Mouse (Mus musculus) heart, postnatal 36 days (tissue): ENCODE data around the gene Arhgap18. TPM values are rescaled to one million over a fixed set of nuclear protein-coding genes. Genes with fewer than 3 reads are reported as not detected.

ENCODE experiments used
- DNase-seq, 2 experiments: peaks; one replicate each; pipeline ENCODE4 v3.0.0; 2021 to 2022
- intact Hi-C: fragments of 180-260 bp; cut with DNase I; formaldehyde crosslinking; loops from one replicate; pipeline ENCODE4 v1.15.1; 2025
- total RNA-seq, 2 experiments: library from RNA; stranded (reverse); gene quantifications; 2 replicates each; pipeline ENCODE4 v1.2.3; 2021

Gene Arhgap18
- total RNA-seq, 2 experiments from 2014 or later, result 17.6 to 18.7 TPM

- no peak for DNase-seq
- intact Hi-C loops, result loop anchor here (5.0 kb wide), 2 partner anchors 53 to 68 kb away; no protein-coding TSS in a partner anchor
These were observed 72.1 kb downstream of the Arhgap18 start for GRCm38 (mm10) chr10:26825246-26825889.

GRCm38 (mm10) chr10:26827315-26827714, 74.1 kb downstream of the Arhgap18 start:
- intact Hi-C loops, result loop anchor here (5.0 kb wide), 2 partner anchors 55 to 70 kb away; no protein-coding TSS in a partner anchor
- no peak for DNase-seq

- peak; percentile 20 to 33 for DNase-seq
- intact Hi-C loops, result loop anchor here (5.0 kb wide), 2 partner anchors 56 to 71 kb away; no protein-coding TSS in a partner anchor
These were observed 75.4 kb downstream of the Arhgap18 start for GRCm38 (mm10) chr10:26828412-26829137.

- intact Hi-C loops, result no loop called here
- DNase-seq, result no peak
These were observed 78.8 kb downstream of the Arhgap18 start for GRCm38 (mm10) chr10:26832068-26832467.

- intact Hi-C loops, result no loop called here
- no peak for DNase-seq
These were observed 79.5 kb downstream of the Arhgap18 start for GRCm38 (mm10) chr10:26832669-26833249.

GRCm38 (mm10) chr10:26833393-26833792, 80.2 kb downstream of the Arhgap18 start:
- DNase-seq, result no peak
- intact Hi-C loops, result no loop called here

- DNase-seq, result no peak
- intact Hi-C loops, result no loop called here
These were observed 96.1 kb downstream of the Arhgap18 start for GRCm38 (mm10) chr10:26849311-26849710.

GRCm38 (mm10) chr10:26849854-26850253, 96.6 kb downstream of the Arhgap18 start:
- DNase-seq, result no peak
- intact Hi-C loops, result no loop called here

- intact Hi-C loops, result no loop called here
These were observed 101.4 kb downstream of the Arhgap18 start for GRCm38 (mm10) chr10:26854556-26855100.

GRCm38 (mm10) chr10:26855851-26856535, 102.8 kb downstream of the Arhgap18 start:
- intact Hi-C loops, result no loop called here
- no peak for DNase-seq

More at GRCm38 (mm10) chr10:26854556-26855100, 101.4 kb downstream of the Arhgap18 start:
- no peak for DNase-seq

GRCm38 (mm10) chr10:26857583-26857982, 104.4 kb downstream of the Arhgap18 start:
- no peak for DNase-seq
- intact Hi-C loops, result no loop called here

GRCm38 (mm10) chr10:26858537-26858936, 105.3 kb downstream of the Arhgap18 start:
- intact Hi-C loops, result no loop called here
- DNase-seq, result no peak

- intact Hi-C loops, result no loop called here
- no peak for DNase-seq
These were observed 108.0 kb downstream of the Arhgap18 start for GRCm38 (mm10) chr10:26861231-26861630.

- intact Hi-C loops, result no loop called here
These were observed 109.0 kb downstream of the Arhgap18 start for GRCm38 (mm10) chr10:26862207-26862606.

GRCm38 (mm10) chr10:26863982-26864381, 110.8 kb downstream of the Arhgap18 start:
- intact Hi-C loops, result no loop called here
- DNase-seq, result no peak

More at GRCm38 (mm10) chr10:26862207-26862606, 109.0 kb downstream of the Arhgap18 start:
- DNase-seq, result no peak

- DNase-seq, result no peak
- intact Hi-C loops, result loop anchor here (5.0 kb wide), 1 partner anchor 119 kb away; the partner anchor contains the start of gene Arhgap18
These were observed 117.6 kb downstream of the Arhgap18 start for GRCm38 (mm10) chr10:26870802-26871201.

GRCm38 (mm10) chr10:26877309-26877708, 124.1 kb downstream of the Arhgap18 start:
- intact Hi-C loops, result no loop called here
- no peak for DNase-seq

GRCm38 (mm10) chr10:26878924-26879600, 125.8 kb downstream of the Arhgap18 start:
- no peak for DNase-seq
- intact Hi-C loops, result no loop called here

- intact Hi-C loops, result no loop called here
- no peak for DNase-seq
These were observed 131.7 kb downstream of the Arhgap18 start for GRCm38 (mm10) chr10:26884949-26885348.

- DNase-seq, result no peak
- intact Hi-C loops, result loop anchor here (1.0 kb wide), 1 partner anchor 178 kb away; no protein-coding TSS in a partner anchor
These were observed 136.0 kb downstream of the Arhgap18 start for GRCm38 (mm10) chr10:26889226-26889625.
